Mouse (Mus musculus): ENCODE measurements at regions not wholly inside any gene's neighbourhood (a gene's known extent, or its start where the extent isn't known, plus 50 kb on each side); places are given as distances from the start of the nearest gene placed in this dataset.

- DNase-seq (ENCODE audit: low spot score) (no peak), ATAC-seq (ENCODE audit: insufficient read depth, low read depth) (no peak)
- H3K4me1 ChIP-seq (ENCODE audit: control insufficient read depth, insufficient read depth): 0 out of 2 replicates have a peak, but pooled peaks cover 5% of the 10 kb centered on the region
- no peak overlapping the region for H3K27ac ChIP-seq (ENCODE audit: low read depth)
- no peaks in the 10 kb centered on the region for H3K36me3 ChIP-seq (replicated peaks; ENCODE audit: control insufficient read depth, insufficient read depth, low read length)
- no peaks in the 10 kb centered on the region for H3K27me3 ChIP-seq (ENCODE audit: control insufficient read depth, insufficient read depth, low read length)
- H3K9ac ChIP-seq (replicated peaks; ENCODE audit: low read depth, low read length): no peak overlapping the region
- H3K4me3 ChIP-seq (ENCODE audit: low read depth, low read length): no peak overlapping the region
- TF ChIP-seq CTCF (IDR thresholded peaks at IDR 0.05; ENCODE audit: low read depth) (no peak), EP300 (IDR thresholded peaks at IDR 0.05; ENCODE audit: low read depth) (no peak)
- H3K4me2 ChIP-seq (ENCODE audit: low read depth, low read length): no peak overlapping the region
- H3K9me3 ChIP-seq (replicated peaks; ENCODE audit: control insufficient read depth, low read length): no peaks in the 10 kb centered on the region
- WGBS: 82% methylated on average over 17 of the region's 17 CpGs
These were observed 58.4 kb upstream of the Pced1b start for GRCm38 (mm10) chr15:97188545-97188944.

GRCm38 (mm10) chr15:97187831-97188230 is 59.1 kb upstream of the Pced1b start:
- H3K27ac ChIP-seq (ENCODE audit: low read depth): no peak overlapping the region
- H3K4me3 ChIP-seq (ENCODE audit: low read depth, low read length): no peak overlapping the region
- H3K4me1 ChIP-seq (ENCODE audit: control insufficient read depth, insufficient read depth): 0 out of 2 replicates have a peak, but pooled peaks cover 5% of the 10 kb centered on the region
- peak; percentile 28 for DNase-seq (ENCODE audit: low spot score)
- ATAC-seq (ENCODE audit: insufficient read depth, low read depth): no peak
- H3K36me3 ChIP-seq (replicated peaks; ENCODE audit: control insufficient read depth, insufficient read depth, low read length): no peaks in the 10 kb centered on the region
- H3K9ac ChIP-seq (replicated peaks; ENCODE audit: low read depth, low read length): no peak overlapping the region
- no peaks in the 10 kb centered on the region for H3K9me3 ChIP-seq (replicated peaks; ENCODE audit: control insufficient read depth, low read length)
- H3K27me3 ChIP-seq (ENCODE audit: control insufficient read depth, insufficient read depth, low read length): no peaks in the 10 kb centered on the region
- no peak overlapping the region for H3K4me2 ChIP-seq (ENCODE audit: low read depth, low read length)
- 24% methylated on average over 3 of the region's 3 CpGs for WGBS
- no peak for TF ChIP-seq EP300 (IDR thresholded peaks at IDR 0.05; ENCODE audit: low read depth)
- TF ChIP-seq CTCF (IDR thresholded peaks at IDR 0.05; ENCODE audit: low read depth): peak; percentile 45

GRCm38 (mm10) chr15:97186034-97186433 is 60.9 kb upstream of the Pced1b start:
- H3K4me3 ChIP-seq (ENCODE audit: low read depth, low read length): no peak overlapping the region
- H3K36me3 ChIP-seq (replicated peaks; ENCODE audit: control insufficient read depth, insufficient read depth, low read length): no peaks in the 10 kb centered on the region
- H3K9ac ChIP-seq (replicated peaks; ENCODE audit: low read depth, low read length): no peak overlapping the region
- H3K9me3 ChIP-seq (replicated peaks; ENCODE audit: control insufficient read depth, low read length): no peaks in the 10 kb centered on the region
- DNase-seq (ENCODE audit: low spot score) (no peak), ATAC-seq (ENCODE audit: insufficient read depth, low read depth) (no peak)
- no peak for TF ChIP-seq EP300 (IDR thresholded peaks at IDR 0.05; ENCODE audit: low read depth)
- TF ChIP-seq CTCF (IDR thresholded peaks at IDR 0.05; ENCODE audit: low read depth): 0 out of 2 replicates have a peak, but pooled peaks have one; percentile 17
- WGBS: 53% methylated on average over 8 of the region's 8 CpGs
- no peak overlapping the region for H3K27ac ChIP-seq (ENCODE audit: low read depth)
- no peak overlapping the region for H3K4me2 ChIP-seq (ENCODE audit: low read depth, low read length)
- no peaks in the 10 kb centered on the region for H3K27me3 ChIP-seq (ENCODE audit: control insufficient read depth, insufficient read depth, low read length)
- 0 out of 2 replicates have a peak, but pooled peaks cover 5% of the 10 kb centered on the region for H3K4me1 ChIP-seq (ENCODE audit: control insufficient read depth, insufficient read depth)

- Histone ChIP-seq H3K9me3 (replicated peaks; ENCODE audit: control insufficient read depth, low read length) (no peaks in the 10 kb centered on the region), H3K4me2 (ENCODE audit: low read depth, low read length) (no peak overlapping the region), H3K27me3 (ENCODE audit: control insufficient read depth, insufficient read depth, low read length) (no peaks in the 10 kb centered on the region), H3K9ac (replicated peaks; ENCODE audit: low read depth, low read length) (no peak overlapping the region), H3K36me3 (replicated peaks; ENCODE audit: control insufficient read depth, insufficient read depth, low read length) (no peaks in the 10 kb centered on the region), H3K27ac (ENCODE audit: low read depth) (no peak overlapping the region), H3K4me3 (ENCODE audit: low read depth, low read length) (no peak overlapping the region), H3K4me1 (ENCODE audit: control insufficient read depth, insufficient read depth) (0 out of 2 replicates have a peak, but pooled peaks cover 5% of the 10 kb centered on the region)
- TF ChIP-seq EP300 (IDR thresholded peaks at IDR 0.05; ENCODE audit: low read depth) (no peak), CTCF (IDR thresholded peaks at IDR 0.05; ENCODE audit: low read depth) (no peak)
- 50% methylated on average over 9 of the region's 9 CpGs for WGBS
- DNase-seq (ENCODE audit: low spot score) (no peak), ATAC-seq (ENCODE audit: insufficient read depth, low read depth) (peak; percentile 67; the same call in 1 of the 2 replicates)
These were observed 64.3 kb upstream of the Pced1b start for GRCm38 (mm10) chr15:97182617-97183038.

- 78% methylated on average over 9 of the region's 9 CpGs for WGBS
- H3K9me3 ChIP-seq (replicated peaks; ENCODE audit: control insufficient read depth, low read length): no peaks in the 10 kb centered on the region
These were observed 65.8 kb upstream of the Pced1b start for GRCm38 (mm10) chr15:97180970-97181669.

More at GRCm38 (mm10) chr15:97180970-97181669, 65.8 kb upstream of the Pced1b start:
- no peak overlapping the region for H3K4me3 ChIP-seq (ENCODE audit: low read depth, low read length)
- DNase-seq (ENCODE audit: low spot score): no peak
- H3K27ac ChIP-seq (ENCODE audit: low read depth): no peak overlapping the region
- H3K9ac ChIP-seq (replicated peaks; ENCODE audit: low read depth, low read length): no peak overlapping the region
- no peak overlapping the region for H3K4me2 ChIP-seq (ENCODE audit: low read depth, low read length)
- 0 out of 2 replicates have a peak, but pooled peaks cover 5% of the 10 kb centered on the region for H3K4me1 ChIP-seq (ENCODE audit: control insufficient read depth, insufficient read depth)
- ATAC-seq (ENCODE audit: insufficient read depth, low read depth): no peak
- no peaks in the 10 kb centered on the region for H3K27me3 ChIP-seq (ENCODE audit: control insufficient read depth, insufficient read depth, low read length)
- TF ChIP-seq CTCF (IDR thresholded peaks at IDR 0.05; ENCODE audit: low read depth): no peak
- TF ChIP-seq EP300 (IDR thresholded peaks at IDR 0.05; ENCODE audit: low read depth): no peak
- H3K36me3 ChIP-seq (replicated peaks; ENCODE audit: control insufficient read depth, insufficient read depth, low read length): no peaks in the 10 kb centered on the region
